ENCODE assay signal across 8 mouse cellular contexts in genomic region chr12:108305812-108306794, GRCm38 (mm10). TPM values are rescaled to one million over a fixed set of nuclear protein-coding genes. Genes with fewer than 3 reads are reported as not detected.
A peak's percentile ranks its signal among the peaks of the same experiment; 100 is the strongest.
DNase-seq lines count a peak whose midpoint lies in the region; ATAC-seq lines count a peak whose summit lies in the region.

Gene Hhipl1 (plus strand): TSS chr12:108306270.

- H3K4me2 ChIP-seq in heart, embryonic 15.5 days, result peak within 1 kb of the TSS; percentile 95
- peak within 1 kb of the TSS; percentile 99 for H3K4me2 ChIP-seq in midbrain, embryonic 16.5 days (ENCODE audit: low read length)

- 3% methylated on average over 67 of the region's 67 CpGs for WGBS in heart, embryonic 15.5 days
- WGBS in midbrain, embryonic 16.5 days, result 4% methylated on average over 64 of the region's 67 CpGs

- peaks cover 33% of the 10 kb centered on the region for H3K27me3 ChIP-seq in heart, embryonic 15.5 days
- no peaks in the 10 kb centered on the region for H3K27me3 ChIP-seq in midbrain, embryonic 16.5 days (ENCODE audit: control insufficient read depth, insufficient read depth, low read depth, low read length)

- H3K9me3 ChIP-seq in heart, embryonic 15.5 days (replicated peaks), result no peaks in the 10 kb centered on the region
- H3K9me3 ChIP-seq in midbrain, embryonic 16.5 days (replicated peaks; ENCODE audit: control insufficient read depth, low read length, poor library complexity, severe bottlenecking), result no peaks in the 10 kb centered on the region

- H3K4me3 ChIP-seq in heart, embryonic 15.5 days, result peak within 1 kb of the TSS; percentile 60
- H3K4me3 ChIP-seq in midbrain, embryonic 16.5 days (ENCODE audit: low read depth, low read length), result peak within 1 kb of the TSS; percentile 66

- peak; percentile 28; the same call in 1 of the 2 replicates for ATAC-seq in heart, embryonic 15.5 days (replicated peaks; ENCODE audit: insufficient number of reproducible peaks, insufficient read depth, low FRiP score, low read depth)
- peak; percentile 57 for ATAC-seq in midbrain, embryonic 16.5 days

- peak; percentile 41 for DNase-seq in right cerebral cortex, postnatal 25 days
- DNase-seq in right cerebral cortex, adult 18-20 months, result no peak
- peak; percentile 84 for DNase-seq in embryo, embryonic 11 days
- peak; percentile 75 to 82 for DNase-seq in kidney, postnatal 4 days
- DNase-seq in frontal cortex, postnatal 10 days (ENCODE audit: low spot score in 2 of 2), result no peak
- no peak for DNase-seq in spleen, adult 12 weeks (ENCODE audit: low spot score)

- H3K9ac ChIP-seq in heart, embryonic 15.5 days, result peak within 1 kb of the TSS; percentile 75
- peak within 1 kb of the TSS; percentile 89 for H3K9ac ChIP-seq in midbrain, embryonic 16.5 days (ENCODE audit: low read depth, low read length)

- H3K27ac ChIP-seq in heart, embryonic 15.5 days, result no peak within 1 kb of the TSS
- peak within 1 kb of the TSS; percentile 53 for H3K27ac ChIP-seq in midbrain, embryonic 16.5 days (ENCODE audit: low read length)

- no peaks in the 10 kb centered on the region for H3K36me3 ChIP-seq in heart, embryonic 15.5 days
- H3K36me3 ChIP-seq in midbrain, embryonic 16.5 days (ENCODE audit: control insufficient read depth, insufficient read depth, low read length), result no peaks in the 10 kb centered on the region

- peaks cover 16% of the 10 kb centered on the region for H3K4me1 ChIP-seq in heart, embryonic 15.5 days (replicated peaks)
- peaks cover 4% of the 10 kb centered on the region; the same call in 1 of the 2 replicates for H3K4me1 ChIP-seq in midbrain, embryonic 16.5 days (ENCODE audit: control insufficient read depth, insufficient read depth, low read length)

RNA-seq across cellular contexts. Expression of gene Hhipl1, which starts in this region (rescaled TPM):
- polyA plus RNA-seq in heart, embryonic 15.5 days (2015; fragmentation: Nextera tagmentation; extraction: Ambion mirVana), result 1.0 TPM in 2 replicates
- polyA plus RNA-seq in midbrain, embryonic 16.5 days (2015; fragmentation: Nextera tagmentation; extraction: Ambion mirVana), result 2.7 and 2.9 TPM in 2 replicates

Comparison
In these comparisons a context has a peak if more than half of its experiments do, and no peak if none do; other contexts are left out.
1. DNase-seq: peak in right cerebral cortex, postnatal 25 days (single experiment), embryo, embryonic 11 days (single experiment) and kidney, postnatal 4 days (2 of 2); none in right cerebral cortex, adult 18-20 months (single experiment), frontal cortex, postnatal 10 days (0 of 2) and spleen, adult 12 weeks (single experiment).